Mouse (Mus musculus): ENCODE results near the gene Mapk10.

Gene Mapk10

GRCm38 (mm10) chr5:103050319-103050916, 160.7 kb downstream of the Mapk10 start:
- DNase-seq (ENCODE audit: low spot score in 2 of 2) = no peak

- no peak for DNase-seq (ENCODE audit: low spot score in 2 of 2)
These were observed 163.1 kb downstream of the Mapk10 start for GRCm38 (mm10) chr5:103048011-103048410.

GRCm38 (mm10) chr5:103037752-103038151, 173.4 kb downstream of the Mapk10 start:
- no peak for DNase-seq (ENCODE audit: low spot score in 2 of 2)

- no peak for DNase-seq (ENCODE audit: low spot score in 2 of 2)
These were observed 182.1 kb downstream of the Mapk10 start for GRCm38 (mm10) chr5:103028940-103029621.

GRCm38 (mm10) chr5:103022504-103023172, 188.5 kb downstream of the Mapk10 start:
- no peak for DNase-seq (ENCODE audit: low spot score in 2 of 2)

GRCm38 (mm10) chr5:103021479-103021878, 189.7 kb downstream of the Mapk10 start:
- no peak for DNase-seq (ENCODE audit: low spot score in 2 of 2)

GRCm38 (mm10) chr5:103020954-103021353, 190.2 kb downstream of the Mapk10 start:
- no peak for DNase-seq (ENCODE audit: low spot score in 2 of 2)

- DNase-seq (ENCODE audit: low spot score in 2 of 2) = no peak
These were observed 191.0 kb downstream of the Mapk10 start for GRCm38 (mm10) chr5:103020127-103020526.

- DNase-seq (ENCODE audit: low spot score in 2 of 2) = no peak
These were observed 193.5 kb downstream of the Mapk10 start for GRCm38 (mm10) chr5:103017637-103018036.

- DNase-seq (ENCODE audit: low spot score in 2 of 2) = no peak
These were observed 196.8 kb downstream of the Mapk10 start for GRCm38 (mm10) chr5:103014309-103014708.

GRCm38 (mm10) chr5:103008894-103009293, 202.2 kb downstream of the Mapk10 start:
- no peak for DNase-seq (ENCODE audit: low spot score in 2 of 2)

GRCm38 (mm10) chr5:103002116-103002515, 209.0 kb downstream of the Mapk10 start:
- DNase-seq (ENCODE audit: low spot score in 2 of 2) = no peak

GRCm38 (mm10) chr5:103000572-103000971, 210.6 kb downstream of the Mapk10 start:
- no peak for DNase-seq (ENCODE audit: low spot score in 2 of 2)

- DNase-seq (ENCODE audit: low spot score in 2 of 2) = no peak
These were observed 212.6 kb downstream of the Mapk10 start for GRCm38 (mm10) chr5:102998524-102998923.

- no peak for DNase-seq (ENCODE audit: low spot score in 2 of 2)
These were observed 213.2 kb downstream of the Mapk10 start for GRCm38 (mm10) chr5:102997907-102998306.

- no peak for DNase-seq (ENCODE audit: low spot score in 2 of 2)
These were observed 214.8 kb downstream of the Mapk10 start for GRCm38 (mm10) chr5:102996331-102996730.

- no peak for DNase-seq (ENCODE audit: low spot score in 2 of 2)
These were observed 215.2 kb downstream of the Mapk10 start for GRCm38 (mm10) chr5:102995928-102996327.

GRCm38 (mm10) chr5:102993951-102994350, 217.2 kb downstream of the Mapk10 start:
- DNase-seq (ENCODE audit: low spot score in 2 of 2) = no peak

GRCm38 (mm10) chr5:102991691-102992090, 219.4 kb downstream of the Mapk10 start:
- DNase-seq (ENCODE audit: low spot score in 2 of 2) = no peak

- no peak for DNase-seq (ENCODE audit: low spot score in 2 of 2)
These were observed 232.8 kb downstream of the Mapk10 start for GRCm38 (mm10) chr5:102978382-102978781.

- no peak for DNase-seq (ENCODE audit: low spot score in 2 of 2)
These were observed 234.0 kb downstream of the Mapk10 start for GRCm38 (mm10) chr5:102977138-102977537.

GRCm38 (mm10) chr5:102976540-102976939, 234.6 kb downstream of the Mapk10 start:
- no peak for DNase-seq (ENCODE audit: low spot score in 2 of 2)

GRCm38 (mm10) chr5:102974400-102974799, 236.7 kb downstream of the Mapk10 start:
- no peak for DNase-seq (ENCODE audit: low spot score in 2 of 2)
